Mouse (Mus musculus): ENCODE results near the gene Mrps27. TPM values are rescaled to one million over a fixed set of nuclear protein-coding genes. Genes with fewer than 3 reads are reported as not detected.
A peak's percentile ranks its signal among the peaks of the same experiment; 100 is the strongest.

The Mrps27 gene
- 49.9 and 52.6 TPM in 2 replicates for polyA plus RNA-seq (2016; fragmentation: Nextera tagmentation; extraction: Ambion mirVana)

GRCm38 (mm10) chr13:99344599-99345575, at the start of gene Mrps27, which contains the start of gene Ptcd2:
Gene Mrps27 (plus strand): TSS chr13:99344786.
Gene Ptcd2 (minus strand): TSS chr13:99344705.
- peak within 1 kb of the TSS; percentile 76 for H3K4me2 ChIP-seq

GRCm38 (mm10) chr13:99299921-99300320, 44.7 kb upstream of the Mrps27 start:
- 90% methylated on average over 5 of the region's 5 CpGs for WGBS
- no peak for ATAC-seq (ENCODE audit: low FRiP score)
- Histone ChIP-seq H3K27me3 (no peaks in the 10 kb centered on the region), H3K4me1 (no peaks in the 10 kb centered on the region), H3K4me2 (no peak overlapping the region), H3K9me3 (no peaks in the 10 kb centered on the region), H3K4me3 (replicated peaks) (no peak overlapping the region), H3K36me3 (replicated peaks) (no peaks in the 10 kb centered on the region), H3K9ac (no peak overlapping the region), H3K27ac (no peak overlapping the region)

More at GRCm38 (mm10) chr13:99344599-99345575, at the start of gene Mrps27, which contains the start of gene Ptcd2:
- peaks cover 17% of the 10 kb centered on the region for H3K4me1 ChIP-seq
- ATAC-seq (ENCODE audit: low FRiP score) = peak; percentile 99
- H3K27ac ChIP-seq = peak within 1 kb of the TSS; percentile 87
- peak within 1 kb of the TSS; percentile 88 for H3K9ac ChIP-seq
- 3% methylated on average over 35 of the region's 39 CpGs for WGBS
- H3K27me3 ChIP-seq = no peaks in the 10 kb centered on the region
- H3K9me3 ChIP-seq = no peaks in the 10 kb centered on the region
- peak within 1 kb of the TSS; percentile 89 for H3K4me3 ChIP-seq (replicated peaks)
- peaks cover 36% of the 10 kb centered on the region for H3K36me3 ChIP-seq (replicated peaks)

GRCm38 (mm10) chr13:99303846-99304245, 40.7 kb upstream of the Mrps27 start:
- H3K9ac ChIP-seq = no peak overlapping the region
- H3K4me2 ChIP-seq = no peak overlapping the region
- H3K9me3 ChIP-seq = no peaks in the 10 kb centered on the region
- no peaks in the 10 kb centered on the region for H3K36me3 ChIP-seq (replicated peaks)
- no peaks in the 10 kb centered on the region for H3K4me1 ChIP-seq
- no peak for ATAC-seq (ENCODE audit: low FRiP score)
- H3K4me3 ChIP-seq (replicated peaks) = no peak overlapping the region
- H3K27ac ChIP-seq = no peak overlapping the region
- 71% methylated on average over 5 of the region's 5 CpGs for WGBS
- no peaks in the 10 kb centered on the region for H3K27me3 ChIP-seq

- H3K27ac ChIP-seq = no peak overlapping the region
- H3K4me3 ChIP-seq (replicated peaks) = no peak overlapping the region
- H3K4me1 ChIP-seq = no peaks in the 10 kb centered on the region
- no peaks in the 10 kb centered on the region for H3K36me3 ChIP-seq (replicated peaks)
- WGBS = 69% methylated on average over 11 of the region's 11 CpGs
- no peak overlapping the region for H3K4me2 ChIP-seq
- no peaks in the 10 kb centered on the region for H3K27me3 ChIP-seq
- H3K9me3 ChIP-seq = no peaks in the 10 kb centered on the region
- no peak overlapping the region for H3K9ac ChIP-seq
- ATAC-seq (ENCODE audit: low FRiP score) = no peak
These were observed 40.2 kb upstream of the Mrps27 start for GRCm38 (mm10) chr13:99304365-99304764.

GRCm38 (mm10) chr13:99305186-99305585, 39.4 kb upstream of the Mrps27 start:
- no peaks in the 10 kb centered on the region for H3K4me1 ChIP-seq
- ATAC-seq (ENCODE audit: low FRiP score) = no peak
- H3K4me2 ChIP-seq = no peak overlapping the region
- WGBS = 83% methylated on average over 1 of the region's 1 CpGs
- no peaks in the 10 kb centered on the region for H3K9me3 ChIP-seq
- no peak overlapping the region for H3K4me3 ChIP-seq (replicated peaks)
- H3K27me3 ChIP-seq = no peaks in the 10 kb centered on the region
- H3K36me3 ChIP-seq (replicated peaks) = no peaks in the 10 kb centered on the region
- H3K27ac ChIP-seq = no peak overlapping the region
- no peak overlapping the region for H3K9ac ChIP-seq

- H3K27ac ChIP-seq = no peak overlapping the region
- no peaks in the 10 kb centered on the region for H3K36me3 ChIP-seq (replicated peaks)
- WGBS = 92% methylated on average over 8 of the region's 8 CpGs
- H3K4me2 ChIP-seq = no peak overlapping the region
- no peaks in the 10 kb centered on the region for H3K9me3 ChIP-seq
- no peak overlapping the region for H3K4me3 ChIP-seq (replicated peaks)
- no peak overlapping the region for H3K9ac ChIP-seq
- no peak for ATAC-seq (ENCODE audit: low FRiP score)
- no peaks in the 10 kb centered on the region for H3K4me1 ChIP-seq
- no peaks in the 10 kb centered on the region for H3K27me3 ChIP-seq
These were observed 38.4 kb upstream of the Mrps27 start for GRCm38 (mm10) chr13:99306164-99306563.

- Histone ChIP-seq H3K4me1 (no peaks in the 10 kb centered on the region), H3K4me3 (replicated peaks) (no peak overlapping the region), H3K9ac (no peak overlapping the region), H3K36me3 (replicated peaks) (no peaks in the 10 kb centered on the region), H3K27me3 (no peaks in the 10 kb centered on the region), H3K4me2 (no peak overlapping the region), H3K9me3 (no peaks in the 10 kb centered on the region), H3K27ac (no peak overlapping the region)
- WGBS = 88% methylated on average over 5 of the region's 5 CpGs
- ATAC-seq (ENCODE audit: low FRiP score) = no peak
These were observed 36.6 kb upstream of the Mrps27 start for GRCm38 (mm10) chr13:99307930-99308359.

GRCm38 (mm10) chr13:99308393-99308792, 36.2 kb upstream of the Mrps27 start:
- Histone ChIP-seq H3K36me3 (replicated peaks) (no peaks in the 10 kb centered on the region), H3K4me1 (no peaks in the 10 kb centered on the region), H3K4me2 (no peak overlapping the region), H3K27me3 (no peaks in the 10 kb centered on the region), H3K4me3 (replicated peaks) (no peak overlapping the region), H3K27ac (no peak overlapping the region), H3K9ac (no peak overlapping the region), H3K9me3 (no peaks in the 10 kb centered on the region)
- ATAC-seq (ENCODE audit: low FRiP score) = no peak
- WGBS = 87% methylated on average over 8 of the region's 8 CpGs

- no peak for ATAC-seq (ENCODE audit: low FRiP score)
- WGBS = 89% methylated on average over 5 of the region's 5 CpGs
These were observed 30.5 kb upstream of the Mrps27 start for GRCm38 (mm10) chr13:99314098-99314497.

GRCm38 (mm10) chr13:99314657-99315181, 29.9 kb upstream of the Mrps27 start:
- no peak for ATAC-seq (ENCODE audit: low FRiP score)
- WGBS = 86% methylated on average over 15 of the region's 15 CpGs

More at GRCm38 (mm10) chr13:99314098-99314497, 30.5 kb upstream of the Mrps27 start:
- Histone ChIP-seq H3K9me3 (no peaks in the 10 kb centered on the region), H3K4me3 (replicated peaks) (no peak overlapping the region), H3K36me3 (replicated peaks) (0 out of 2 replicates have a peak, but pooled peaks cover under 1% of the 10 kb centered on the region), H3K4me2 (no peak overlapping the region), H3K4me1 (no peaks in the 10 kb centered on the region), H3K27me3 (no peaks in the 10 kb centered on the region), H3K9ac (no peak overlapping the region), H3K27ac (no peak overlapping the region)

GRCm38 (mm10) chr13:99316366-99316765, 28.2 kb upstream of the Mrps27 start:
- 93% methylated on average over 6 of the region's 6 CpGs for WGBS
- ATAC-seq (ENCODE audit: low FRiP score) = no peak
- Histone ChIP-seq H3K4me3 (replicated peaks) (no peak overlapping the region), H3K4me2 (no peak overlapping the region), H3K9ac (no peak overlapping the region), H3K9me3 (no peaks in the 10 kb centered on the region), H3K4me1 (no peaks in the 10 kb centered on the region), H3K27me3 (no peaks in the 10 kb centered on the region), H3K36me3 (replicated peaks) (peaks cover 23% of the 10 kb centered on the region), H3K27ac (no peak overlapping the region)

More at GRCm38 (mm10) chr13:99314657-99315181, 29.9 kb upstream of the Mrps27 start:
- no peak overlapping the region for H3K9ac ChIP-seq
- H3K9me3 ChIP-seq = no peaks in the 10 kb centered on the region
- no peaks in the 10 kb centered on the region for H3K4me1 ChIP-seq
- H3K27me3 ChIP-seq = no peaks in the 10 kb centered on the region
- H3K36me3 ChIP-seq (replicated peaks) = peaks cover 6% of the 10 kb centered on the region
- no peak overlapping the region for H3K4me3 ChIP-seq (replicated peaks)
- no peak overlapping the region for H3K27ac ChIP-seq
- no peak overlapping the region for H3K4me2 ChIP-seq

GRCm38 (mm10) chr13:99317058-99317457, 27.5 kb upstream of the Mrps27 start:
- no peak overlapping the region for H3K4me2 ChIP-seq
- H3K9me3 ChIP-seq = no peaks in the 10 kb centered on the region
- no peaks in the 10 kb centered on the region for H3K4me1 ChIP-seq
- ATAC-seq (ENCODE audit: low FRiP score) = no peak
- no peak overlapping the region for H3K27ac ChIP-seq
- WGBS = 48% methylated on average over 4 of the region's 4 CpGs
- H3K9ac ChIP-seq = no peak overlapping the region
- H3K36me3 ChIP-seq (replicated peaks) = peaks cover 24% of the 10 kb centered on the region
- H3K27me3 ChIP-seq = no peaks in the 10 kb centered on the region
- H3K4me3 ChIP-seq (replicated peaks) = no peak overlapping the region

All from forebrain, embryonic 12.5 days (tissue).